Mouse (Mus musculus): Measurements from ENCODE around the gene Tnfaip8l3.

DNA sequence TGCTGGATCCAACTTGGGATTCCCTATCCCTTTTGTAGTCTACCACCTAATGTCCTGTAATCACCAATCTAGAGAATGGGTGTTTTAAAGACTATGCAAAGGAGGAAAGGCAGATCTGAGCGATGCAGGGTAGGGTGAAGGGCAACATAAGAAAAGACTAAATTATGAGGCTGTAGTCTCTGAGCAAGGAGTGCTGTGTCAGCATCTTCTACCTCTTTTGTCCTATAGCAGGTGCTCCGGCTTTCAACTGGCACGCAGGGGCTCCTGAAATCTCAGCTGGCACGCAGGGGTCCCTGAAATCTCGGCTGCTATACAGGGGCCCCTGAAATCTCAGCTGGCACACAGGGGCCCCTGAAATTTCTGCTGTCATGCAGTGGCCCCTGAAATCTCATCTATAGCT, 33.5 kb downstream of the Tnfaip8l3 start:
- TF ChIP-seq CTCF (IDR thresholded peaks at IDR 0.05; ENCODE audit: low read depth) (no peak), EP300 (optimal IDR thresholded peaks at IDR 0.05) (no peak)

Measured in stomach, postnatal 0 days (tissue).